Mouse (Mus musculus) midbrain, embryonic 10.5 days (tissue): ENCODE data around the gene Pecr. TPM values are rescaled to one million over a fixed set of nuclear protein-coding genes. Genes with fewer than 3 reads are reported as not detected.
"Not testable (repeated sequence)": the region's sequence is repeated elsewhere in the genome, so short reads cannot be mapped to it uniquely, and the experiment has no call there.

ENCODE experiments used
- DNase-seq: peaks from one replicate; pipeline ENCODE4 v3.0.0-alpha.2; 2017; ENCODE audit warnings: low spot score
- H3K27ac ChIP-seq: fragments of 300-500 bp; sonication (generic); replicated peaks from 2 replicates; pipeline ENCODE4 v1.5.1; 2016; ENCODE audit warnings: mild to moderate bottlenecking
- H3K27me3 ChIP-seq: fragments of 300-500 bp; sonication (generic); 2 replicates; pipeline ENCODE4 v1.6.1; 2016; ENCODE audit warnings: low read depth, mild to moderate bottlenecking; ENCODE audit not compliant: poor library complexity, severe bottlenecking
- H3K36me3 ChIP-seq: fragments of 300-500 bp; sonication (generic); 2 replicates; pipeline ENCODE4 v1.6.1; 2016; ENCODE audit warnings: mild to moderate bottlenecking, moderate library complexity
- H3K4me1 ChIP-seq: fragments of 300-500 bp; sonication (generic); 2 replicates; pipeline ENCODE4 v1.6.1; 2016
- H3K4me3 ChIP-seq: fragments of 300-500 bp; sonication (generic); 2 replicates; pipeline ENCODE4 v1.5.1; 2016; ENCODE audit warnings: mild to moderate bottlenecking, moderate library complexity
- H3K9me3 ChIP-seq: fragments of 300-500 bp; sonication (generic); replicated peaks from 2 replicates; pipeline ENCODE4 v1.6.1; 2016; ENCODE audit warnings: mild to moderate bottlenecking
- WGBS: fragments of 180-500 bp; shearing (Covaris S2); methylation state at CpG from one replicate; pipeline ENCODE4 v1.1.7; 2016; 5-methylcytosine and 5-hydroxymethylcytosine counted together
- polyA plus RNA-seq: library from polyadenylated mRNA; unstranded; fragments of >200 nt; fragmentation: Nextera tagmentation; extraction: Ambion mirVana; gene quantifications from 2 replicates; pipeline ENCODE4 v1.2.1, GENCODE M21; 2016

Pecr gene
- polyA plus RNA-seq, 1 experiment from 2014 or later, result 18.2 TPM

GRCm38 (mm10) chr1:72278085-72278484, 6.0 kb downstream of the Pecr start:
- H3K36me3 ChIP-seq, result peaks cover 30% of the 10 kb centered on the region
- 89% methylated on average over 3 of the region's 3 CpGs for WGBS

DNA sequence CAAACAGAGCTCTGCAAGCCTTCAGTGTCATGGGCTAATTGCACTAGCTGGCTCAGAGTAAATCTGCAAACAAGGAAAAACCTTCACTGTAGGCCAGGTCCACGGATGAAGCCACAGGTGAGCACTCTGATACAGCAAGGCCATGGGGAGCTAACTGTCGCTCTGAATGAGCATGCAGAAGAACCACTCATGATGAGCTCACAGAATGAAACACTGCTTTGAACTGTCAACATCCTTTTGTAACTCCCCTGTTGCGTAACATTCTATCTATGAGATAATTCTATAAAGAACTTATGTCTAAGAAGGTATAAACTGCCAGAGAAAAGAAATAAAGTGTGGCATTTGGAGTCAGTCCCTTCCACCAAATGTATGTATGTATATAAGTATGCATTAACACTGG, 21.0 kb downstream of the Pecr start:
- H3K36me3 ChIP-seq, result peaks cover 13% of the 10 kb centered on the region; the same call in 1 of the 2 replicates
- H3K27me3 ChIP-seq, result peaks cover 8% of the 10 kb centered on the region; the same call in 1 of the 2 replicates
- no peak for DNase-seq
- H3K4me1 ChIP-seq, result peaks cover 20% of the 10 kb centered on the region
- H3K9me3 ChIP-seq, result no peaks in the 10 kb centered on the region
- no peak overlapping the region for H3K27ac ChIP-seq
- WGBS, result 99% methylated on average over 3 of the region's 3 CpGs
- no peak overlapping the region for H3K4me3 ChIP-seq

More at GRCm38 (mm10) chr1:72278085-72278484, 6.0 kb downstream of the Pecr start:
- DNase-seq, result no peak
- Histone ChIP-seq H3K4me3 (no peak overlapping the region), H3K27me3 (no peaks in the 10 kb centered on the region), H3K27ac (no peak overlapping the region), H3K9me3 (no peaks in the 10 kb centered on the region), H3K4me1 (no peaks in the 10 kb centered on the region)

GRCm38 (mm10) chr1:72256381-72257256, 27.5 kb downstream of the Pecr start:
- 83% methylated on average over 9 of the region's 9 CpGs for WGBS
- Histone ChIP-seq H3K27me3 (peaks cover 25% of the 10 kb centered on the region), H3K4me1 (peaks cover 44% of the 10 kb centered on the region), H3K4me3 (no peak overlapping the region), H3K27ac (no peak overlapping the region), H3K36me3 (no peaks in the 10 kb centered on the region), H3K9me3 (no peaks in the 10 kb centered on the region)
- DNase-seq, result no peak

- H3K36me3 ChIP-seq, result no peaks in the 10 kb centered on the region
- H3K27ac ChIP-seq, result peak overlapping the region; percentile 98
- DNase-seq, result no peak
- peaks cover 44% of the 10 kb centered on the region for H3K4me1 ChIP-seq
- no peaks in the 10 kb centered on the region for H3K9me3 ChIP-seq
- H3K4me3 ChIP-seq, result peak overlapping the region; percentile 55
- H3K27me3 ChIP-seq, result peaks cover 25% of the 10 kb centered on the region
- WGBS, result 47% methylated on average over 11 of the region's 11 CpGs
Measured at GRCm38 (mm10) chr1:72255854-72256175, 28.3 kb downstream of the Pecr start.

DNA sequence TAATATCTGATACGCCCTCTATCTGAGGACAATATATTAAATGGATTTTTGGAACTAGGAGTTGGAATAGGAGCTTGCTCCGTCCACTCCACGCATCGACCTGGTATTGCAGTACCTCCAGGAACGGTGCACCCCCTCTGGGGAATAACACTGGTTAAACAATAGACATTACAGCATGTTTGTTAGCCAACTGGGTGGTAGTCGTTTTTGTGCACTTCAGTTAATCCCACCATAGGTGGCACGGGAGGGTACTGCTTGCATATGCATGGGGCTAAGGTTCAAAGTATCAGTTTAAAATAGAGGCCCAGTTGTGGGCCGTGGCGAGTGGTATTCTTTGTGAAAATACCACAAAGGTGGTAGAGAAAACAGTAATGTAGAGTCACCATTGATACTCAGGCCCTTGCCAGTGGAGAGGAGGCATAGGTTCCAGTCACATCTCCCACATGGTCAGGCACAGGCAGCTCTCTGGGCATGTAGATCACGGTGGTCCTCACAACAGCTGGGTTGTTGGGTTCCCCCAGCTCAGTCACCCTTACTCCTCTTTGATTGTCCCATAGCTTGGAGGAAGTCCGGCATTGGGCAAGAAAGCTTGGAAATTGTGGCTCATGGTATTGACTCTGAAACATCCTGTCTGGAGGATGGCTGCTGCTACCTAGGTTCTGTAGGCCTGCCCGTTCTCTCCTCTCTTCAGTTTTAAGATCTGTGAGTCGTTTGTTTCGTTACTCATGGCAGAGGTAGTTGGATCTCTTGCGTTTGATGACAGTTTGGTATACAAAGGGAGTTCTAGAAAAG, 28.9 kb downstream of the Pecr start:
- H3K27me3 ChIP-seq, result peaks cover 25% of the 10 kb centered on the region
- H3K36me3 ChIP-seq, result no peaks in the 10 kb centered on the region
- no peaks in the 10 kb centered on the region for H3K9me3 ChIP-seq
- H3K27ac ChIP-seq, result peak overlapping the region; percentile 98
- 8% methylated on average over 15 of the region's 15 CpGs for WGBS
- peak overlapping the region; percentile 55 for H3K4me3 ChIP-seq
- peaks cover 44% of the 10 kb centered on the region for H3K4me1 ChIP-seq
- DNase-seq, result peak; percentile 87

DNA sequence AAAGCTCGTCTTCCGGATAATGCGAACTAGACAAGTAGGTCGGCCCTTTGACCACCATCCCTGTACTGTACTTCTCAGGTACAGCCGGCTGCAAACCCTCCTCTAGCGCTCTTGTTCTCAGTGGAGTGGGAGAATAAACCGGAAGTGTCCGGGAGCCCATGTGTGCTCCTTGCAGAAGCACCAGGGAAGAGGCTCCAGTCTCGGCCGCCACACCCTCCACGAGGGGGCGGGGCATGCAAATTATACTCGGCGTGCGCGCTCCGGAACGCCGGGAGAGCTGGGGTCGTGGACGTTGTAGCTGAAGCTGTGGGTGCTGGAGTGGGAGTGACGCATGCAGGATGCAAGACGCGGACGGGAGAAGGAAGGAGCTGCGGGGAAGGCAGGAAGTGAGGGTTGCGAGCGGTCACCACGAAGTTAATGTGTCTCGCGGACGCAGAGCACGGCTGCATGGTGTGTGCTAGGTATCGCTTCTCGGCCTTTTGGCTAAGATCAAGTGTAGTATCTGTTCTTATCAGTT, 29.5 kb downstream of the Pecr start:
- H3K9me3 ChIP-seq, result no peaks in the 10 kb centered on the region
- no peaks in the 10 kb centered on the region for H3K36me3 ChIP-seq
- H3K27me3 ChIP-seq, result peaks cover 25% of the 10 kb centered on the region
- WGBS, result 1% methylated on average over 35 of the region's 35 CpGs
- peak overlapping the region; percentile 55 for H3K4me3 ChIP-seq
- DNase-seq, result peak; percentile 92
- peak overlapping the region; percentile 98 for H3K27ac ChIP-seq
- H3K4me1 ChIP-seq, result peaks cover 38% of the 10 kb centered on the region

DNA sequence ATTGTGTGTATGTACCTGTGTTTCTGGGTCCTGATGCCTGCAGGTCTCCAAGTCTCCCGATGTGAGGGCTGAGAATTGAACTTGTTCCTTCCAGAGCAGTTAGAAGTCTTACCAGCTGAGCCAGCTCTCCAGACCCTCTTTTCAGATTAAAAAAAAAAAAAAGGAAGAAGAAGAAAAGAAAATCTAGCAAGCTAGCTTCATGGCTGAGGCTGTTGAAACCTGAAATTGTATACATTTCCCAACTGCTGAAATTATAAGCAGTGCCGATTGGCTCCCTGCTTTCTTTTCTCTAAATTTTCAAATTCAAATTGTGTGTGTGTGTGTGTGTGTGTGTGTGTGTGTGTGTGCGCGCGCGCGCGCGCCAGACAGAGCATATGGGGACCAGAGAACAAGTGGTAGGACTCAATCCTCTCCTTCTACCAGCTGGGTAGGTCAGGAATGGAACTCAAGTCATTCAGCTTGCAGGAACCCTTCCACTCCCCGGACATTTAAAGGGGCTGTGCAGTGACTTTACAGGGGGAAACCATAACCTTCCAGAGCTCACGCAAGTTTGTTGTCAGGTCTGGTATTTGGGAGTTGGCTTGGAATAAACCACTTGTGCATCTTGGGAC, 30.1 kb downstream of the Pecr start:
- Histone ChIP-seq H3K9me3 (no peaks in the 10 kb centered on the region), H3K4me1 (peaks cover 32% of the 10 kb centered on the region), H3K4me3 (peak overlapping the region; percentile 55), H3K27ac (peak overlapping the region; percentile 98), H3K36me3 (no peaks in the 10 kb centered on the region), H3K27me3 (peaks cover 25% of the 10 kb centered on the region)
- WGBS, result 41% methylated on average over 11 of the region's 11 CpGs
- peak; percentile 22 for DNase-seq

DNA sequence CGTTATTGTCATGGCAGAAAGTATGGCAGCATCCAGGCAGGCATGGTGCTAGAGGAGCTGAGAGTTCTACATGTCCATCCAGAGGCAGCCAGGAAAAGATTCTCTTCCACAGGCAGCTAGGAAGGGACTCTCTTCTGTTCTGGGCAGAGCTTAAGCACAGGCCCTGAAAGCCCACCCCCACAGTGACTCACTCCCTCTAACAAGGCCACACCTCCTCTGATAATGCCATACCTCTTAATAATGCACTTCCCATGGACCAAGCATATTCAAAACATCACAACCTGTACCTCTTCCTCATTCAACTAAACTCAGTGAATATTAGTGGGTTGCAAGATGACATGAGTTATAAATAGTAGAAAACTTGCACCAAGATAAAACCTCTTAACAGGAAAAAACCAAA, 32.3 kb downstream of the Pecr start:
- Histone ChIP-seq H3K36me3 (no peaks in the 10 kb centered on the region), H3K27me3 (0 out of 2 replicates have a peak, but pooled peaks cover 5% of the 10 kb centered on the region), H3K9me3 (no peaks in the 10 kb centered on the region), H3K4me3 (no peak overlapping the region), H3K4me1 (peaks cover 22% of the 10 kb centered on the region), H3K27ac (no peak overlapping the region)
- no peak for DNase-seq
- WGBS, result 82% methylated on average over 1 of the region's 1 CpGs

- WGBS, result 46% methylated on average over 9 of the region's 9 CpGs
- not testable (repeated sequence) for H3K9me3 ChIP-seq, H3K4me3 ChIP-seq, H3K27ac ChIP-seq, H3K36me3 ChIP-seq, DNase-seq, H3K27me3 ChIP-seq, H3K4me1 ChIP-seq
Measured at GRCm38 (mm10) chr1:72248226-72248737, 35.8 kb downstream of the Pecr start.

DNA sequence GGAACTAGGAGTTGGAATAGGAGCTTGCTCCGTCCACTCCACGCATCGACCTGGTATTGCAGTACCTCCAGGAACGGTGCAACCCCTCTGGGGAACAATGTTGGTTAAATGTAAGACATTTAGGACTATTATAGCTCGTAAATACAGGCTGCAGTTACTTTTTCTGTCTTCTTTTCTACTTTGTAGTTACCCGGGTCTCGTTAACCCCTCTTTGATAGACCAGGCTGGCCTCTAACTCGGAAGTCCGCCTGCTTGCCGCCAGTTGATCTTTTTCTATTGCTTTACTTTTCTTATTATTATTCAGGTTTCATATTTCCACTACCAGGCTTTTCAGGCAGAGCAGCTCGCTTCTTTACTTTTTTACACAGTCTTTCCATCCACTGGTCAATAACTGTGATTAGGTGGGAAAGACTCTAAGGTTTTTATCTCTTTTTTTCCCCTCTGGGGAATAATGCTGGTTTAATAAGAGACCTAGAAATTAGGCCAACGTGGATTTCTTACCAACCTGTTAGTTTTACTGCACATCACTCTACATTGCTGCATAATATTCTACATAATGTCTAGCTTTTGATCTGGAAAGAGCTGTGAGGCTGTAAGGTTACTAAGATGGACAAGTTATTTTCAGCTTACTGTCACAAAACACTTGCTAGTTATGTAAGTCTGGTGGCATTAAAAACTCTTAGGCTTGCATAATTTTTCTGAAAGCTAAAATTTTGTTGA, 39.6 kb downstream of the Pecr start:
- Histone ChIP-seq H3K27ac (no peak overlapping the region; the same call in 1 of the 2 replicates), H3K4me3 (peak overlapping the region; percentile 9; the same call in 1 of the 2 replicates)
- WGBS, result under 1% methylated on average over 12 of the region's 12 CpGs

DNA sequence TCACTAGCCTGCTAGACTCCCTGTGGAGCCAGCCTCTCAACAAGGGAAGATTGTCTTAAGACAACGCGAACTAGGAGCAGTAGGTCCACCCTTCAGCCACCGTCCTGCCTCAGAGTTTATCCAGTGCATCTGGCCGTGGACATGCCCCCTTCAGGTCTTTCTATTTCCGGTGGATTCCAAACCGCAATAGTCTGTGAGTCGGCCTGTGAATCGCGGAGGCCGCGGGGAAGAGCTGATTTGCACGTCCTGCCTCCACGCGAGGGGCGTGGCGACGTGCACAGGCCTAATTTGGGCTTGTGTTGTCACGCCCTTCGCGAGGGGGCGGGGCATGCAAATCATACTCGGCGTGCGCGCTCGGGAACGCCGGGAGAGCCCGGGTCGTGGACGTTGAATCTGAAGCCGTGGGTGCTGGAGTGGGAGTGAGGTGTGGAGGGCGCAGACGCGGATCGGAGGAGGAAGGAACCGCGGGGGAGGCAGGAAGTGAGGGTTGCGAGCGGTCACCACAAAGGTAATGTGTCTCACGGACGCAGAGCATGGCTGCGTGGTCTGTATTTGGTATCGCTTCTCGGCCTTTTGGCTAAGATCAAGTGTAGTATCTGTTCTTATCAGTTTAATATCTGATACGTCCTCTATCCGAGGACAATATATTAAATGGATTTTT, 40.3 kb downstream of the Pecr start:
- under 1% methylated on average over 47 of the region's 47 CpGs for WGBS
- H3K27me3 ChIP-seq, result no peaks in the 10 kb centered on the region

More for the DNA sequence above, 39.6 kb downstream of the Pecr start:
- peak; percentile 72 for DNase-seq
- no peaks in the 10 kb centered on the region for H3K27me3 ChIP-seq
- no peaks in the 10 kb centered on the region for H3K36me3 ChIP-seq
- 0 out of 2 replicates have a peak, but pooled peaks cover 8% of the 10 kb centered on the region for H3K4me1 ChIP-seq
- no peaks in the 10 kb centered on the region for H3K9me3 ChIP-seq

More for the DNA sequence above, 40.3 kb downstream of the Pecr start:
- Histone ChIP-seq H3K27ac (peak overlapping the region; percentile 100), H3K9me3 (no peaks in the 10 kb centered on the region), H3K4me1 (0 out of 2 replicates have a peak, but pooled peaks cover 8% of the 10 kb centered on the region), H3K36me3 (no peaks in the 10 kb centered on the region), H3K4me3 (peak overlapping the region; percentile 58)
- DNase-seq, result peak; percentile 95
